Mouse (Mus musculus) effector memory CD4-positive, alpha-beta T cell, adult 7 months (primary cell): Measurements from ENCODE around the gene Gorasp2. TPM values are rescaled to one million over a fixed set of nuclear protein-coding genes. Genes with fewer than 3 reads are reported as not detected.

Experiments used
- polyA plus RNA-seq: library from polyadenylated mRNA; unstranded; fragments of 100-300 nt; shearing (Covaris generic); gene quantifications from one replicate; pipeline ENCODE4 v1.2.1, GENCODE M21; 2017

Gene Gorasp2
- 111 TPM for polyA plus RNA-seq

DNA sequence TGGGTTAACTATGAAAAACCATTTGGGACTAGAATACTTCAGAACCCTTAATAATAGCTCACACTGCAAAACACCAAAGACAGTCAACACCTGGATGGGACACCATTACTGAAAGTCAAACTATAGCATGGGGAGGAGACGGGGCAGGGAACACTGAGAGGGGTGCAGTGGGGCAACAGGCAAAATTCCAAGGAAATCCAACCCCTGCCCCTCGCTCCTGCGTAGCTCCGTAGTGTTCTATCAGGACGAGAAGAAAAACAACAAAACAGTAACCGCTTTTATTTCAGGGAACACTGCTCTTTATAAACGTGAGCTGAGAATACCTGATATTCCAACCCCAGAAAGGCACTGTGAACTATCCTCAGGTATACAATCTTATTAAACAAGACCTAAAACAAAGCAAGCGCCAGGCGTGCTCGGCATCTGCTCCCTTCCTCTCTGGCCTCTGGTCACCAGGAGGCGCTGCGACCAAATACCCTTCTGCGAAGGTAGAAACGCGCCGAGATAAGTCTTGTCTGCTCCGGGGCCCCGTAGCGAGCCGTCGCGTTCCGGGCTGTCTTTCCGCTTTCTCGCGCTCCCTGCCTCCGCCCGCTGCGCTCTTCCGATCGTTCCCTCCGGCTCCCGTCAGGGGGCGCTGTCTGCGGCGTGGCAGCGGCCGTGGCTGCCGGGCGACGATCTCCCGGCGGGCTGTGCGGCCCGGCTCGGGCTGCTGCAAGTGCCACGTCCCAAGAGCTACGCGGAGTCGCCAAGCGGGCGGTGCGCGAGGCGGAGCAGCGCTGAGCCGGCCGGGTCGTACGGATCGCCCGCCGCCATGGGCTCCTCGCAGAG, at the start of gene Gorasp2:
TSS of gene Gorasp2 (plus strand) at position 690 of the 828 bp plus-strand sequence.

GRCm38 (mm10) chr2:70661715-70662495, 529 bp downstream of the Gorasp2 start, which contains the start of gene Gm26558:
Gene Gm26558 (minus strand): TSS chr2:70662108.

Other genes starting within 250 kb of the Gorasp2 start
- 0.48 TPM for gene Sp5, start 186.7 kb upstream of the Gorasp2 start, polyA plus RNA-seq
- gene Erich2, start 152.8 kb upstream of the Gorasp2 start, polyA plus RNA-seq, result 0.21 TPM
- not detected for gene Gad1, start 108.5 kb upstream of the Gorasp2 start, polyA plus RNA-seq
- 10.2 TPM for gene Gm26558, start 532 bp downstream of the Gorasp2 start, polyA plus RNA-seq
- 61.7 TPM for gene Tlk1, start 164.2 kb downstream of the Gorasp2 start, polyA plus RNA-seq